Mouse (Mus musculus): ENCODE data around the gene Tlr9.

Gene Tlr9

DNA sequence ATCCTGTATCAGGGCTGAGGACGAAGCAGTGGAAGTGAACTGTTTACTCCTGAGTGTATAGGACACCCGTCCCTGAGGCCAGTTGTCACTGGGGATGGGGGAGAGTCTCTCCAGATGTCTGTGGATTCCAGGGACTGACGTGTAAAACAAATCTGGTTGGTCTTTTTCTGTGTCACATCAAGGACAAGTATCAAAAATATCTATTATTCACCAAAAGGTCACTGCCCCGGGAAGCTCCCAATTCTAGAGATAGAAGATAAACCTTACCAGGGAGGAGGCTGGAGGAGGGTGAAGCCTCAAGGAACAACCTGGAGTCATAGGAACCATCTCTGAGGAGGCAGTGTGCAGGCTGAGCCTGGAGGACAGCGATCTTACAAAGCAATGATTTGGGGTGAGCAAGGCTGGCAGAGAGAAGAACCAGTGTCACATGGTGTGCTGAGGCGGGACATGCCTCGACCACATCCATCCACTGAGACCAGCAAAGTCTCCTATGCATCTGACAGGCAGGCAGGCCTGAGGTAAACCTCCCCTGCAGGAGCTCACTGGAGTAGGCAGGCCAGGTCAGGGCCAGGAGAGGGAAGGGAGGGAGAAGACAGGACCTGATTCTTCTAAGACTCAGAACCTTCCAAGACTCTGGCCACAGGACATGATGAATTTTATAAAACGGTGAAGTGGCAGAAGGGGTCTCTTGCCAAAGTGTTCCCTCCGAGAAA lies 46.8 kb downstream of the Tlr9 start:
- no peak for DNase-seq

DNA sequence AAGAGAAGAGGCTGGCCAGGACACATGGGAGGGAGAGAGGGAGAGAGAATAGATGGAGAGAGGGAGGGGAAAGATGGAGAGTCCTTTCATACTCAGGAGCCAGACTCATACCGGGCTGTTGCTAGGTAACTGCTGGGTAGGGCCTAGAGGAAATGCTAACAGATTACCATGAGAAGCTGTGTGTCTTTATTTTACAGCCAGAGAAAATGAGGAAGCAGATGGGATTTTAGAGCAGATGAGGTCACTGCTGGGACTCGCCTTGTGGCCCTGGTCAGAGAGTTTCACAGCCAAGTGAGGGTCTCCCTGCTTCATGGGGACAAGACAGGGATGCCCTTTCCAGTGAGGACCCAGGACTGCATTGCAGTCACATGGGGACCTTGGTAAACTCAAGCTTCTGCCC lies 47.5 kb downstream of the Tlr9 start:
- DNase-seq = peak; percentile 39

DNA sequence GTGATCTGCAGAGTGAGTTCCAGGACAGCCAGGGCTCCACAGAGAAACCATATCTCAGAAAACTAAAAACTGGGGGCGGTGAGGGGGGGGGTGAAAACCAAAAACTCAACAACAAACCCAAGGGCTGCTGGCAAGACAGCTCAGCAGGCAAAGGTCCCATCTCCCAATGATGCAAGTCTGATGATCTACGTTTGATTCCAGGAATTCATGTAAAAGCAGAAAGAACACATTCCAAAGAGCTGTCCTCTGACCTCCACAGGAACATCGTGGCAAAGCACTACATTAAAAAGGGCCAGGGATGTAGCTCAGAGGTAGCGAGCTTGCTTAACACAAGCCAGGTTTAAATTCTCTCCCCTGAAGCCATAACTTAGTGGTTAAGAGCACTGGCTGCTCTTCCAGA lies 48.3 kb downstream of the Tlr9 start:
- DNase-seq = no peak

DNA sequence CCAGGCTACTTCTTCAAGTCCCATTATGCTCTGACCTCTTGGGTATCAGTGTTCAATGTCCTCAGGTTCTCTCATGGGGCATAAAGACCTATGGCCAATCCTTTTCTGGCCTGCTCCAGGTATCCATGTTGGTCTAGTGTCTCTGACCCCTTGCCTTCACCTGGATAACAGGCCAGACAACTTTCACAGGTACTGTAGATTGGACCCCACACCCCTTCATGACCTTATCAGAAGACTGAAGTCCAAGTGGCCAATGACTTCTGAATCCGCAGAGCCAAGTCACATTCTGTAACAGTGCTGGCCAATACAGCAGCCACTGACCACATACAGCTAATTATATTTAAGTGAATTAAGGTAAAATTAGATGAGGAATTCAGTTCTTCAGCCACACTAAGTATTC lies 49.9 kb downstream of the Tlr9 start:
- DNase-seq = no peak

DNA sequence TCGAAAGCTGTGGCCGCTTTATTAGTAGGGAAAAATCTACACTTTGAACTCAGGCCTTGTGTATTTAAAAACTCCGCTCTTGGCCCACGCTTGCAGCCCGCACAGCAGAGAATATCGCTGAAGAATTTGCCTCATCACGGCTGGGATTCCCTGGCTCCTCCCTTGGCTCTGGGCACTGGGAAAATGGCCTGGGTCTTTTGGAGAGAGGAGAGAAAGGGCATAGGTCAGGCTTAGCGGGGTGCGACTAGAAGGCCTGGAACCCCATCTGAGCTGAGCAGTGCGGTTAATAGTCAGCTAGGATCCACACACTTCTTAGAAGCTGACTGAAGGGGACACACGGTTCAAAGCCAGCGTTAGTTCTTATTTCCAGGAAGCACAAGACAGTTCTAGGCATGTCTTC lies 50.9 kb downstream of the Tlr9 start:
- DNase-seq = no peak

DNA sequence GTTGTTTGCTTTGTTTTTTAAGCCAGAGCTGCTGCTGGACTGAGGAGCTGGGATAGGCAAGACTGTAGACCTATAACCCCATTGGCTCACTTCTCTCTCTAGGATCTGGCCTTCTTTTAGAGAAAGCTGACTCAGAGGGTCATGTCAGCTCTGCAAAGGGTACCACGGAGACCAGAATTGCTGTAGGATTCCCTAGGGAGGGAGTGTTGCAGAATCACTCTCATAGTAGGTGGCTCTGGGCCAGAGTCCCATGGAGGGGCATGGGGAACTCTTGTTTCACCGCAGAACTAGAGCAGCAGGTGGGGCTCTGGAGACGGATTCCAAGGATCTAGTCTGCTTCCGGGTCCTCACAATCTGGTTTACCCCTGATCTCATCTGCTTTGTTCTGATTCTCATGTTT lies 51.4 kb downstream of the Tlr9 start:
- DNase-seq = no peak

DNA sequence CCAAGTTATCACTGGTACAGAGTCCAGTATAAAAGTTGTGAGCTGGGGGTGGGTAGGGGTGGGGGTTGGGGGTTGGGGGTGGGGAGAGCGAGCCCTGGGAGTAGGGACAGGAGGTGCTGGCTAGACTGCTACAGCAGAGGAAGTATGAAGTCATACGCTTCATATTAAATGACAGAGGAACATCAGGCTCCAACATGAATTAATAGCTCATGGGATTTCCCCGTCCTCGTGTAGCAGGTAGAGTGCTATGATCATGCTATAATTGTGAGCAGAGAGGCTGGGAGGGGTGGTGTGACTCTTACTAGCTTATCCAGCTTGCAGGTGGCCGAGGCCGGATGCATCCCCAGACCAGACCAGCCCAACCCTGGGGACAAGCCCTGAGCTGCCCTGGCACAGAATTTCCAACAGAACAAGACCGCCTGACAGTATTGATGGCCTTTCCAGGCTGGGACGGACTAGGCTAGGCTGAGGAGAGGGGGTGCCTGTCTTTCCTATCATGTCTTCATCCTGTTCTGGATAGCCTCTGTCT lies 52.3 kb downstream of the Tlr9 start:
- no peak for DNase-seq

DNA sequence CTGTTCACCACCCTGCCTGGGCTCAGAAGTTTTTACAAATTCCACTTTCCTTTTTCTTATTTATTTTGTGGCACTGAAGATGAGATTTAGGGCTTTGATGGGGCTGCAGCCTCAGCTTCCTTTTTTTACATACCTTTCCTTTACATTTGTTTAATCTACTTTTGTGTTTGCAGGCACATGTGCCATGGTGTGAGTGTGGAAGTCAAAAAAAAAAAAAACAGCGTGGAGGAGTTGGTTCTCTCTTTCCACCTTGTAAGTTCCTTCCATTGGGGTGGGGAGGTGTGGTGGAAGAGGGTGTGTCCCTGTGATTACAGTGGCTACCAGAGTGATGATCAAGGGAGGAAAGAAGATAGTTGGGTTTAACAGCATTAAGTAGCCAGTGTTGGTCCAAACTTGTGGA lies 53.4 kb downstream of the Tlr9 start:
- DNase-seq = no peak

Measured in embryo, embryonic 11 days (tissue).